Mouse (Mus musculus) skeletal muscle tissue, postnatal 0 days (tissue): ENCODE data around the gene 9130008F23Rik. TPM values are rescaled to one million over a fixed set of nuclear protein-coding genes. Genes with fewer than 3 reads are reported as not detected.

Source experiments
- polyA plus RNA-seq: library from polyadenylated mRNA; unstranded; fragments of >200 nt; fragmentation: Nextera tagmentation; extraction: Ambion mirVana; gene quantifications from 2 replicates; pipeline ENCODE4 v1.2.1, GENCODE M21; 2015

Gene 9130008F23Rik
- polyA plus RNA-seq, result 0.58 and 0.59 TPM in 2 replicates

DNA sequence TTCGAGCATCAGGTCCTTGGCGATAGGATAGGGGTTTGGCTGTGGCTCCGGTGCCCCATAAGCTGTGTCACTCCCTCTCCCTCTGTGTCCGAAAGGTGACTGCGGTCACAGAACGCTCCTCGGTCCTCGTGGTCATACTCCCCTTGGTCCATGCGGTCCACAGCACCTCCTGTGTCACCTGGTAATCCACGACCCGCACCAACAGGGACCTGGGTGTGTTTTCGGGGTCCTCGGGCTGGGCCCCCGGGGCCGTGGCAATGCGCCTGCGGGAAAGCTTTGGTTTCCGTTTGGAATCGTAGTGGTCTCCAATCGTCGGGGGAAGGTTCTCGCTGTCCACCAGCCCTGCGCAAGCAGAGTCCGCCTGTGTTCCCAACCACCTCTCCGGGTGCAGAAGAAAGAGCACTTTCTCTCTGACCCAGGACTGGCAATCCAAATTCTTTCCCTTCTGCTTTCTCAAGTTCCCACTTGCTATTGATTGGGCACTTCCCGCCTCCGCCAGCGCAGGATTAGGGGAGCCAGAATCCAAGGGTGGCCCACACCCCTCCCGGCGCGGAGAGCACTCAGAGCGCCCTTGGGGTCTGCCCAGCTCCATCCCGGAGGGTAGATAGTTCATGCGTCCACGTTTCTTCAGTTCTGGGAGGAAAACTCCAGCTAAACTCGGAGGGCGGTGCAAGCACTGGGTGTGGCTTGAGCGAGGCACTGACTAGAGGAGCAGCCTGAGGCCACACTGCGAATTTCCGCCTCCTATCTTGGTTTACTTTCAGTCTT, at the start of gene 9130008F23Rik:
Gene 9130008F23Rik (minus strand): TSS at position 636 of the 768 bp plus-strand sequence.

DNA sequence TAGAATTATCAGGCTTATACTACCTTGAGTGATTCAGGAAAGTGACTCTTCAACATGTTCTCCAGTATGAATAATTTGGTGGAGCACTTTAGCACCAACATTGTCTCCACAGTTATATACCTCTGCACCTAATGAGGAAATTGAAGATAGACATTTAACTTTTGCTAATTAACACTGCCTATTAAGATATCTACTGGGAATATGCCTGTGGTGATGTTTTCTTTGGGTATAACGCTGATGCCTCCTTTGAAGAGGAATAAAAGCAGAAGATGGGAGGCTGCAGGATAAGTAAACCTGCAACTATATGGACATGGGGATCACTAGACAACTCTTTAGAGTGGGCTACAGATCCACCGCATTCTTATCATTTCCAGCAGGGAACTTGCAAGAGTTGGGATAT, 33.9 kb upstream of the 9130008F23Rik start, which contains the start of gene Glyatl3:
Gene Glyatl3 (minus strand): TSS at position 101 of the 400 bp plus-strand sequence.

Other genes with a start within 250 kb of the 9130008F23Rik start
- gene Esp3, start 248.5 kb downstream of the 9130008F23Rik start, polyA plus RNA-seq, result not detected in 2 replicates
- gene Esp1, start 153.4 kb downstream of the 9130008F23Rik start, polyA plus RNA-seq, result not detected in 2 replicates
- gene Crisp2, start 73.6 kb downstream of the 9130008F23Rik start, polyA plus RNA-seq, result not detected in 2 replicates
- gene Rhag, start 69.4 kb downstream of the 9130008F23Rik start, polyA plus RNA-seq, result 0.09 TPM in 1 of 2 replicates, not detected in the other
- not detected in 2 replicates for gene Glyatl3, start 33.8 kb upstream of the 9130008F23Rik start, polyA plus RNA-seq
- 24.4 and 28.3 TPM in 2 replicates for gene Mut, start 54.1 kb upstream of the 9130008F23Rik start, polyA plus RNA-seq
- gene Cenpq, start 54.5 kb upstream of the 9130008F23Rik start, polyA plus RNA-seq, result 8.8 and 10.9 TPM in 2 replicates